Mouse (Mus musculus) urinary bladder, postnatal 36 days (tissue): ENCODE data around the gene Fam3b.

Experiments
- DNase-seq, 2 experiments: peaks; one replicate each; pipeline ENCODE4 v3.0.0; 2022; ENCODE audit warnings: low spot score in 2 of 2, mixed read lengths in 1 of 2

Gene Fam3b

DNA sequence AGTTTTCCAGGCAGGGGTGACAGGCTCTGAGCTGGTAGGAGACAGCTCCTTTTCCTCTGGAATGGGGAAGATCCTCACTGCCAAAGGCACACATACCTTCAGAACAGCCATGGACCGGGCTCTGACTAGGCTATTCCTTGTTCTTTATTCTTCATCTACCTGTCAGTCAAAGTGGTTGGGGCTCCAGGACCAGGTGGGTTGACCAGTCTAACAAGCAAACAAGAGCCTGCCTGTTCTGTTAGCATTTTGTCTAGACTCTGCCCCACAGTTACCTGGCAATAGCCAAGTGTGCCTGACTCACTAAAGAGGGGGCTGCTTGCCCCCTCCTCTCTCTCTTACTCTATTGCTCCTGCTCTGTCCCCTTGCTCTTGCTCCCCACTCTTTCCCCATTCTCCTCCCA, 22.2 kb downstream of the Fam3b start:
- DNase-seq, result peak; percentile 27 to 33

DNA sequence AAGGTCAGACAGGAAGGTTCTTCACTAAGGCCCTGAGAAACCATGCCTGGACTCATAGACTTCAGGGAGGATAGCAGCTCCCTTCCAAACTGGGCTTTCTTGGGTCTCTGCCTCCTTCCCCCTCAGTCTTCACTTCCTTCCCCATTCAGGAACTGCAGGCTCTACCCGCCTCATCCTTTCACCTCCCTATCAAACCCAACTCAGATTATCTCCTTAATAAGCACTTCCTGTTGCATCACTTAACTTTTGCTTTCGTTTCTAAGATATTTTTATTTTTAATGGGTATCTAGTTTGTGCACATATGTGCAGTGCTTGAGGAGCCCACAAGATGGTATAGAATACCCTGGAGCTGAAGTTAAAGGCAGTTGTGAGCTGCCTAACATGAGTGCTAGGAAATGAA, 36.0 kb downstream of the Fam3b start:
- no peak for DNase-seq

DNA sequence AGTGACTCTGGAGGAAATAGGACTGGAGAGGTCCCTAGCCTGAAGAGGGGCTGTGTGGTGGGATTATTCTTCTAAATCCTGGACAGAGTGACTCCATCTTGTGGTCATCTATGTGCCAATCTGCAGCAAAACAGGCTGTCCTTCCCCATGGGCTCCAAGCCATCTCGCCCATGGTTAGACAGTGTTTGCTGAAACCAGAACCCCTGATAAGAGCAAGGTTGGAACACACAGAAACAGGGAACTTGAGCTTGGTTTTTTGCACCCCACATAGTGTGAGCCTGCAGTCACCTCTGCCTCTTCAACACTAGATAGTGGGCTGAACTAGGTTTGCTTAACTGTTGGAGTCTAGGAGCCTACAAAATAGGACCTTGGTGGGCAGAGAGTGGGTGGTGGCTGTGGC, 38.1 kb downstream of the Fam3b start:
- no peak for DNase-seq

DNA sequence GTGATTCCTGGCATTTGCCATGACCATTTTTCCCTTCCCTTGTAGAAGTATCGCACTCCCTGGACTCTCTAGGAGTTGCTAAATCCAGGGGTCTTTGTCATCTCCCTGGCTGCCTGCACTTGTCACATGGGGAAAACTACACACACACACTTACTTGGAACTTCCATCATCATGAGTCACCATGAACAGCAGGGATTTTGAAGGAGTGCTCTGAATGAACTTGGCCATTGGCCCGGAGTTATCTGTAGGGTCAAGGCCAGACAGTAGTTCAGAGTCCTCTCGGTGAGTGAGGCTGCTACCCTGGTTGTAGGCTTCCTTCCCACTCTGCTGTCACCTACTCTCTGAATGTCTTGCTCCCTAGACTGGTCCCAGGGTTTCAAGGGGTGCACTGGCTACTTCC, 39.0 kb downstream of the Fam3b start:
- DNase-seq, result no peak

DNA sequence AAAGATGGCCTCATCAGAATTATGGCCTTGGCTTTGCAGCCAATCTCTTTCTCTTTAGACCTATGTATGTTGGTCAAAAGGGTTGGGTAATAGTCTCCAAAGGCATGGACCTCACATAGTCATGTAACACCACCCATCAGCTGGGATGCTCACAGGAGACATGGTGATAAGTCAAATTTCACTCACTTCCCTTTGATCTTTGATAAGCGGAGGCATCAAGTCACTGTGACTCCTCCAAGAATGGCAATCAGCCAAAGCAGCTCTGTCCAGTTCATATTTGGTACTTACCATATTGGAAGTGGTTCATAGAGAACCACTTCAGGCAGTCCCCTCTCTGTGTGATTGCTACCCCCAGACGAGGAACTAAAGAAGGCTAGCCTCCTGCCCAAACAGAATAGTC, 39.9 kb downstream of the Fam3b start:
- DNase-seq, result no peak

DNA sequence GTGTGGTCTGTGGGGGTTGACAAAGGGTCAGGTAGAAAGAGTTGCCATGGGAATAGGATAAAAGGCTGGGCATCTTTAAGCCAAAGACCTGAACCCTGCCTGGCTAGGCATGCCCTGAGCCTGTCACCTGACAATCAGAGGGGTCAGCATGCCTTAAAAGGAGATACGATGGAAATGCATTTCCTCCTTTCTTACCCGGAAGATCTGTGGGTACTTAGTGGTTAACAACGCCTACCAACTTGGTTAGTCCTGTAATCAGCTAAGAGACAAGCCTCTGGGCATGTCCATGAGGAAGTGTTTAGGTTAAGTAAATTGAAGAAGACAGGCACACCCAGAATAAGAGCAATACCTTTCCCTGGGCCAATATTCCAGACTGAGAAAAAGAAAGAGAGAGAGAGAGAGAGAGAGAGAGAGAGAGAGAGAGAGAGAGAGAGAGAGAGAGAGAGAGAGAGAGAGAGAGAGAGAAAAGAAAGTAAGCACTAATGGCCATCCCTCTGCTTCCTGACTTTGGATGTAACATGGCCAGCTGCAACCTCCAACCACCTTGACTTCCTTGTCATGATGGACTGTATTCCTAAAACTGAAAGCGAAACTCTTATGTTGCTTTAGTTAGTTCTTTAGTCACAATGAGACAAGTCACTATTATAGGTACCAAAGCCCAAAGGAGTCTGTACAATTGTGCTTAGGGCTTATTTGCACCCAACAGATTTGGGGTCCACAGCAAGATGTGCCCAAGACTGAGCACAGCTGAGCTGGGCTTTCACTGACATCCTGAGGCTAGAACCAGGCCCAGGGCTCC, 46.4 kb downstream of the Fam3b start:
- no peak for DNase-seq

DNA sequence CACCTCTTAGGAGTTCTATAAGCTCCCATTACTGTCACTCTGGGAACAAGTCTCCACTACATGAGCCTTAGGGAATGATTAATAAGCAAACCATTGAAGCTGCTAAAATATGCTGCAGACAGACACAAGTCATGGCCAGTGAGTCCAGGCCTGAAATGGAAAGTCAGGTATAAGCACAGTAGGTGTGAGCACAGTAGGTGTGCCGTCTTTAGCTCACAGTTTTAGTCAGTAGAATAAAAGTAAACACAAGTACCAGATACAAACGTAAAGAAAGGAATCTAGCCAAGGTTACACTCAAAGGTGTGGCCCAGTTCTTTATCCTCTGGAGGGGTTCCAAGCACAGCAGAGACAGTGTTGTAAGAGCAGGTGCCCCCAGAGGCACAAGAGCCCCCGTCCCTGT, 47.1 kb downstream of the Fam3b start:
- no peak for DNase-seq

DNA sequence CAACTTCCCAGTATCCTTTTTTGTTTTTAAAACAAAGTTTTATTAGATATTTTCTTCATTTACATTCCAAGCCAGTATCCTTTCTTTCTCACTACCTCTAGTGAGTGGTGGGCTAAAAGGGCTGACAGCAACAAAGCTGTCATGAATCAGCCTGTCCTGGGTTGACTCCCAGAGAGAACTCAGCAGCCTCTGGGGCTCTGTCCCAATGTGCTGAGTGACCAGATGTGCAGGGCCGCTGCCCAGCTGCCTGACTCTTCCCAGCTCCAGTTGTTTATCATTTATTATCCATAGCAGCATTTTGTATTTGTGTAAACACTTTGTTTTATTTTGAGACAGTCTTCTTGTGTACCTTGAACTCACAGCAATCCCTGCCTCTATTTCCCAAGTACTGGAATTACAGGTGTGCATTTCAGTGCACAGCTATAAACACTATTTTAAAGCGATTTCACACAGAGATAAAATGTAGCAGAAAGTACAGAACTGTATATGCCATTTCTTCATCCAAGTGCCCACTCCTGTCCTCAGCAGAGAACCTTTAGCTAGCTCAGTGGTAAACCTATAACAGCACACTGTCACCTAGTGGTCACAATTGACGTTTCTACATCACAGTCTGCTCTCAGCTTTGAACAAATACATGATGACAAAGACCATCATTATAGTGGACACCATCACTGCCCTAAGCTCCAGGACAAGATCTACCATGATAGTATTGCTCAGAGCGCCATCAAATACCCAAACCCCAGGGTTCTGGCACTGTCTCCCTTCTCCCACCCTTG, 48.2 kb downstream of the Fam3b start:
- no peak for DNase-seq

DNA sequence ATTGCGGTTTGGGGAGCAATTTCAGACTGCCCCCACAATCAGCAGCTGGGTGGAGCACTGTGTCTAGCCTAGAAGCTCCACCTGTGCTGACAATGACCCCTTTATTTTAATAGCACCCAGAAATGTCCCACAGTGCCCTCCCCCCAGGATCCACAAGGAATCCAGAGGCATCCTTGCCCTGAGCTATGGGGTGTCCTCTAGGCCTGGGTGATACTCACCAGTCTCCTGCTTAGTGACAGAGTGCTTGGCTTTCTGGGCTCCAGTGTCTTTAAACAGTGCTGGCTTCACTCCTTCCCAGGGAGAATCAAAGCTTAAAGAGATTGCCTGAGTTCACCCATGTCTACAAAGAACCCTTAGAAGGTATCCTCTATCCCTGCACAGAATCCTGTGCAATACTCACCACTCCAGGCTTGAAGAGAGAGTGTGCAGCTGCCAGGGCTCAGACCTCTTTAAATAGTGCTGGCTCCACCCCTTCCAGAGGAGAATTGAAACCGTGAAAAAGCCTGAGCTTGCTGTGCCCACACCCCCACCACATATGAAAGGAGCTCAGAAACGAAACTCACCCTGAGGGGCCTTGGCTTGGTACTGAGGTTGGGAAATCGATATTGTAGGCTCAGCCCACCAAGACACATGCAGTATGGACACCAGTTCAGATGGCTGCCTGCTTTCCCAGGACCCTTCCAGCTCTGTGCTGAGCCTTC, 52.0 kb downstream of the Fam3b start, which contains the start of gene Mx1:
Gene Mx1 (minus strand): TSS at position 427 of the 701 bp plus-strand sequence.
- DNase-seq, result no peak

DNA sequence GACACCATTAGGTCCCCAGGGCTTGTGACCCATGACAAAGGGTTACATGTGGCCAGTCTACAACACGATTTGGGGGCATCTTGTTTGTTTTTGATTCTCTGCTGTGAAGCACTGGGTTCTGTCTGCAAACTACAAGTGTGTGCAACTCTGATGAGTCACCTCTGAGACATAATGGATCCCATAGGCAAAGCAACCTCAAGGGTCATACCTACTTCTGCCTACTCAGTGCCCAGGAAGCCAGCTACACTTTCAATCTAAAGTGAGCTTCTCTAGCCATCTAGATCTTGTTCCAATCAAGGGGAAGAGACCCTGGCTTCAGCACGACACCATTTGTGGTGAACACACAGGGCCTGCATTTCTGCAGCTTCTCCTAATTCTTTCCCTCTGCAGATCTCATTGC, 53.3 kb downstream of the Fam3b start:
- no peak for DNase-seq

DNA sequence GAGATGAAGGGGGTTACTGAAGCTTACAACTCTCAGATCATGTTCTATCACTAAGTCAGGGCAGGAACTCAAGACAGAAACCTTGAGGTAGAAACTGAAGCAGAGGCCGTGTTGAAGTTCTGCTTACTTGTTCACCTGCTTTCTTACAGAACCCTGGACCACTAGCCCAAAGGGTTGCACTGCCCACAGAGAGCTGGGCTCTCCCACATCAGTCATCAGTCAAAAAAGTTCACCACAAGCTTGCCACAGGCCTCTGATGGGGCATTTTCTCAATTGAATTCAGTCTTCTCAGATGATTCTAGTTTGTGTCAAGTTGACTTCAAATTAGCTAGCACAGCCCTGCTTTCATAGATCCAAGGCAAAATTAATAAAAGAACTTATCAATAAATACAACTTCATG, 54.8 kb downstream of the Fam3b start:
- DNase-seq, result no peak

DNA sequence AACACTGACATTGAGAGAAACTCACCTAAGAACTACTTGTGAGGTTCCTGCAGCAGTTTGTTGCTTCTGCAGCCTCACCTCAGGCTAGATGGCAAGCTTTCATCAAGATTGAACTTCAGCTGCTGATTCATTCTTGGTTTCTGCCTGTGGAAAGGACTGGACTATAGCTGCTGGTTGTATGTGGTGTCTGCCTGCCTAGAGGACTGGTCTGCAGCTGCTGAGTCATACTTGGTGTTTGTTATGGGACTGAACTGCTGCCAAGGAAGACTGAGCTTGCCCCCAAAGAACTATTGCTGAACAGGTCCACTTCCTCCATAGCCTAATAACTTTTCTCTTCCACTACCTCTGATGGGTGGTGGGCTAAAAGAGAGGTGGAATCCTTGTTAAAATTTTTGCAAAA, 67.2 kb downstream of the Fam3b start:
- DNase-seq, result no peak

DNA sequence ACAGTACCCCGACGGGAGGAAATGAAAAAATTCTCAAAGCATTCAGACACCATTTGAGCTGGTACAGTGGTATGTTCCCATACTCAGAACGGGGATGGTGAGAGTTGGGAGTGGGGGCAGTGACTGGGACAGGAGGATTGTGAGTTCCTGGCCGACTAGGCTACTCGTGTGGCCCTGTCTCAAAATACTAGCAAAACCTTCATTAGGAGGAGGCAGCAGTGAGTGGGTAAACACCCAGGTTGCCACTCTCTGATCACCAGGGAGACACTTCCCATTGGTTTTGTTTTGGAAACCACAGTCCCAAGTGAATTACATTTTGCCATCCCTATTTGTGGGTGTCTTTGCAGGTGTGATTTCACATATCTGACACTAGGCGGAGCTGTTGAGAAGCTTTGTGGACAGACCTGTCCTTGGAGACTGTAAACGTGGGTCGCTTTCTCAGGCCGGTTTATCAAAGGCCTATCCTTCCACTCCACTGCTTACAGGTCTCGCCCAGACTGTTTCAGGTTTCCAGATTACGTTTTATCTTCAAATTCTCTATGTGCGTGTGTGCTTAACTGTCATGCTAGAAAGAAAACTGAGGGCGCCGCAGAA, 70.8 kb downstream of the Fam3b start:
- peak; percentile 16 to 43 for DNase-seq

DNA sequence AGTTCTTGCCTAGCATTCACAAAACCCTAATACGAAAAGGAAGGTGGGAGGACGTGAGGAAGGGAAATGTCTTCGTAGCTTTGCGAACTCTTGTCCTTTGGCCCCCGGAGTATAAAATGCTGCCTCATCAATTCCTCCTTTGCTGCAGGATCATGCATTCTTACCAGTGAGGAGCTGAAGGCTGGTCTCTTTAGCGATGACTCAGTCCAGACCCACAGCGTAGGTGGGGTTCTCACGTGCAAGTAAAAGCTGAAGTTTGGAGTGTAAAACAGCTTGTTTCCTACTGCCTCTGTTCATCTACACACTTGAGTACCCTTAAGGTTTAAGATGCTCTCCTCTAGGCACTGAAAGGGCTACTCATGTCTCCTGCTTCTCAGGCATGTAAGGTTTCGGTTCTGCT, 72.6 kb downstream of the Fam3b start:
- no peak for DNase-seq

DNA sequence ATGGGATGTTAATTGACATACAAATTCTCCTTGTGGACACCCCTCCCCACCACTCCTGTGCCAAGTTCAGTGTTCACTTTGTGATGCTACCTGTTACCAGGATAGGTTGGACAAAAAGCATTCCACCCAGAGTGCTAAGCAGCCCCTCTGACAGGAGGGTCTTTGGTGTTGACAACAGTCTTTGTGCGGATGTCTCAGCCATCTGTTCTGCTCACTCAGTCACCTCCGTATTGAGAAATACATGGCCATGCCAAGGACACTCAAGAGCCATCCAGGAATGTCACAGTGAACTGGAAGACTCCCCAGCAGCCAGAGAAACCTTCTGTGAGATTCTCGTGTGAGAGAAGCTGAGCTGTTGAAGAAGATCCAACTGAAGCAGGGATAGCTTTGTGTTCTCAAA, 76.4 kb downstream of the Fam3b start:
- DNase-seq, result no peak

DNA sequence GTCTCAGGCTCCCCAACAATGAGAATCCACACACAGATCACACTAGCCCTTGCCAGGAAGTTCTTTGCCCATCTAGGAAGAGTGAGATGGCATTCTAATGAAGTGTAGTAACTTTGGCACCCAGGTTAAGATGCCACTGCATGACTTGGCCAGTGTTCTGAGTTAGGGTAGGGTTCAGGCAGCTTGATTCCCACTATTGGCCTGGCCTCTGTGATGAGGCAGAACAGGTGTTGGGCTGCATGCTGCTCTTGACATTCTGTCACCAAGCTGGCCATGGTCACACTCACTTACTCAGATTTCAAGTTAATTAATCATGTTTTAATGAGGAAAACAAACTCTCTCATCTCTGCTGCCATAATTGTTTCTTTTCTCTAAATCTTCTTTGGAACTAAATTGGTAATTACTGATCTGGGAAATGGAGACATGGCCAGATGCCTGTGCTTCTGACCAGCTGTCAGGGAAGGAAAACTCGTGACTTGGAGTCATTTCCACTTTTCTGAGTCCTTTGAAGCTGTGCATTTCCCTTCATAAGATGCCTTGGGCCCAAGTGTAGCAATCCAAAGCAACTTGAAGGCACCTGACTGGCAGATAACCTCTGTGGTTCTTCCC, 77.1 kb downstream of the Fam3b start:
- DNase-seq, result no peak

DNA sequence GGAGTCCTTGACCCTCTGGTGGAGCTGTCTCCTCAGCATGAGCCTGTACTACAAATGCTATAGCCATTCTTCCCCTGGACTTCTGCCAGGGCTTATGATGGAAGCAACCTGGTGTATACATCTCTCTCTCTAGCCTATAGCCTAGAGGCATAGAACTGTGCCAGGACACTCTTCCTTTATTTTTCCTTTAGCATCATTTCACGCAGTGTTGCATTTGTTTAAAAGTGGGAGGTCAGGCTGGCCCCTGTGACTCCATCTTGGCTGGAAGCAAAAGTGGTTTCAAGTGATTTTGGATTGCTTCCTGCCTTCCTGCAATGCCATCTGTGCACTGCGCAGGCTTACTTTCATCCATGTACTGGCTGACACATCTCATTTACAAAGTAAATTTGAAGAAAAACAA, 80.4 kb downstream of the Fam3b start:
- DNase-seq, result no peak

DNA sequence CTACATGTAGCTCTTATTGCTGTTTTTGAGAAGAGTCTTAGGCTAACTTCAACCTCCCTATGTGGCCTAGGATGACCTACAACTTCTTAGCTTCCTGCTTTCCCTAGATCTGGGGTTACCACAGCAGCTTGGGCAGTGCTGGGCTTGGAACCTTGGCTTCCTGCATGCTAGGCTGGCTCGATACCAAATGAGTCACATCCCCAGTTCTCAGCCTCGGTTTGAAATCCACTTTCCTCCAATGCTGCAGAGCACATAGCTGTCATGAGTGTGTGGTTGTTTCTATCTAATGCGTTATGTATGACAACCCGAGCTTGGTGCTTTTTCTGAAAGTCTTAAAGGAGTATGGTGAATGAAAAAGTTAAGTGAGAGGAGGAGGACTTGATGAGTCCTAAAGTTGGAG, 83.3 kb downstream of the Fam3b start:
- DNase-seq, result peak; percentile 41 to 57

DNA sequence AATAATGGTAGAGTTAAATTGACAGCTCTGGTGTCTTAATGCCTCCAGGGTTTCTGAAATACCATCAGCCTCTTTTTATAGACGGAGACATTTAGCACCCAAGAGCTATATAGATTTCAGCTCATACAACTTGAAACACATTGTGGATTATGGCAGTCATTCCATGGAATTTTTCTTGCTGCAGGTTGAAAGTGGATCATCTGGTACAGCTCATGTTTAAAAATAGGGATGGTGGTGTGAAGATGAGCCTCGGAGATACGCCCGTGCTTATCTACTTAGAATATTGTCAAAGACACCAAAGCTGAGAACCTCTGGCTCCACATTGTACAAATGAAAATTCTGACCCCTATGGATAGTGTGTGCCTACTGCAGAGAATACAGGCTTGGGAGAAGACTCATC, 84.5 kb downstream of the Fam3b start:
- DNase-seq, result no peak

DNA sequence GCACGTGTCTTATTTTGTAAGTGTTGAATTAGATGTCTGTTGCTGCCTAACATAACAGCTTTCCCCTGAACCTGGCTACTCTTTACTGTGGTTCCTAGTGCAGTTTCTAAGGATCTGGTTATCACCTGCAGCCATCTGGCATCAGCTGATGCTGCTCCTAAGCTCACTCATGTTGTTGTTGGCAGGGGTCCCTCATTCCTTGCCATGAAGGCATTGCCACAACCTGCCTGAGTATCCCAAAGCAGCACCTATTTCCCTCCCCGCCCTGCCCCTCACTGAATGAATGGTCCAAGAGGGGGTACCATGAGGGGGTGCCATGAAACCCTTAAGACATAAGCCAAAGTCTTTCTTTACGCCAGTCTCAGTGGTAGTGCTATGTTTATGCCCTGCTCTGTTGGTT, 86.6 kb downstream of the Fam3b start:
- no peak for DNase-seq

DNA sequence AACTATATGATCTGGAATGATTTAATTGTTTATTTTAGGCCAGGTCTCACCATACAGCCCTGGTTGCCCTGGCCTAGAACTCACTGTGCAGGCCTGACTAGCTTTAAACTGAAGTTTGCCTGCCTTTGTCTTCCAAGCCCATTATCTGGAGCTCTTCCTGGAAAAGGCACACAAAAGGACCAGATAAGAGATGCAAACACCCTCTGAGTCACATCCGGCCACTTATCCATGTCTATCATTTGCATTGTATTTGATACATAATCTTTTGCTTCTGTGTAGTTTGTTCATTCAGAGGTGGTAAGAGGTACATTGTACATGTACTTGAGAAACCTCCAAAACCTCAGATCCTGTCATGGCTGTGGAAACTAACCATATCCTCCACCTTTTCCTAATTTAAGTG, 91.0 kb downstream of the Fam3b start:
- no peak for DNase-seq

DNA sequence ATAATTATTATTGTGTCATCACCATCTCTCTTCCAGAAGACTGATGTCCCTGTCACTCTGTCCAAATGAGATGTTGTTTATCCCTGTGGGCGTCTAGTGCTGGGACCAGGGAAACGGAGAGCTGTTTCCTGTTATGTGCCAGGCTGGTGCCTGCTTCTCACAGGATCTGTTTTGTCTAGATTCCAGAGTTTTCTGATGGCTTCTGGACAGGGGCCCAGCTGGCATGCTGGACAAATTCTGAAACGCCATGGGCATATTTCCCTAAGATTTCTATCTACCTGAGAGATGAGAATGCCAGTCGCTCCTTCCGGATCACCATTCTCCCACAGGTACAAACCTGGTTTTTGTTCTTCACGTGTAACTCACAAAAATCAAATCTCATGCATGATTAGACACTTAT, 92.9 kb downstream of the Fam3b start:
- DNase-seq, result no peak
